Mouse (Mus musculus) lung, embryonic 15.5 days (tissue): ENCODE data around the gene Marcksl1. TPM values are rescaled to one million over a fixed set of nuclear protein-coding genes. Genes with fewer than 3 reads are reported as not detected.

Source experiments
- ATAC-seq: fragments of 200-750 bp; cut with Nextera tagmentation; 2 replicates; pipeline ENCODE4 v1.8.0; 2017; ENCODE audit warnings: moderate number of reproducible peaks, borderline replicate concordance; ENCODE audit not compliant: low FRiP score, low TSS enrichment; ENCODE audit errors: extremely low read depth
- H3K27ac ChIP-seq: fragments of 300-500 bp; sonication (generic); 2 replicates; pipeline ENCODE4 v1.5.1; 2015; ENCODE audit warnings: moderate library complexity, mild to moderate bottlenecking, inconsistent platforms
- H3K27me3 ChIP-seq: fragments of 300-500 bp; sonication (generic); 2 replicates; pipeline ENCODE4 v1.6.1; 2015; ENCODE audit warnings: inconsistent platforms
- H3K36me3 ChIP-seq: fragments of 300-500 bp; sonication (generic); 2 replicates; pipeline ENCODE4 v1.6.1; 2015; ENCODE audit warnings: inconsistent platforms
- H3K4me1 ChIP-seq: fragments of 300-500 bp; sonication (generic); 2 replicates; pipeline ENCODE4 v1.6.1; 2015; ENCODE audit warnings: inconsistent platforms
- H3K4me2 ChIP-seq: fragments of 300-500 bp; sonication (generic); 2 replicates; pipeline ENCODE4 v1.6.1; 2015; ENCODE audit warnings: inconsistent platforms, mild to moderate bottlenecking, moderate library complexity
- H3K4me3 ChIP-seq: fragments of 300-500 bp; sonication (generic); 2 replicates; pipeline ENCODE4 v1.5.1; 2015; ENCODE audit warnings: mild to moderate bottlenecking, inconsistent platforms
- H3K9ac ChIP-seq: fragments of 300-500 bp; sonication (generic); 2 replicates; pipeline ENCODE4 v1.6.1; 2015; ENCODE audit warnings: inconsistent platforms
- H3K9me3 ChIP-seq: fragments of 300-500 bp; sonication (generic); 2 replicates; pipeline ENCODE4 v1.6.1; 2016; ENCODE audit warnings: inconsistent platforms
- WGBS: fragments of 180-500 bp; shearing (Covaris S2); methylation state at CpG from one replicate; pipeline ENCODE4 v1.1.7; 2015; 5-methylcytosine and 5-hydroxymethylcytosine counted together
- polyA plus RNA-seq: library from polyadenylated mRNA; unstranded; fragments of >200 nt; fragmentation: Nextera tagmentation; extraction: Ambion mirVana; gene quantifications from 2 replicates; pipeline ENCODE4 v1.2.1, GENCODE M21; 2015

Gene Marcksl1
- 748 and 767 TPM in 2 replicates for polyA plus RNA-seq

- Histone ChIP-seq H3K27ac (peak within 1 kb of the TSS; percentile 95), H3K4me1 (peaks cover 60% of the 10 kb centered on the region), H3K4me2 (peak within 1 kb of the TSS; percentile 80), H3K4me3 (peak within 1 kb of the TSS; percentile 95), H3K36me3 (peaks cover 25% of the 10 kb centered on the region), H3K27me3 (no peaks in the 10 kb centered on the region), H3K9ac (peak within 1 kb of the TSS; percentile 99), H3K9me3 (no peaks in the 10 kb centered on the region)
- 4% methylated on average over 47 of the region's 47 CpGs for WGBS
- ATAC-seq, result peak; percentile 92
Observed at GRCm38 (mm10) chr4:129513086-129513767, at the start of gene Marcksl1. Gene Marcksl1, plus strand, starts transcription at chr4:129513581.

GRCm38 (mm10) chr4:129464286-129464815, 49.0 kb upstream of the Marcksl1 start:
- no peak overlapping the region for H3K27ac ChIP-seq
- H3K4me2 ChIP-seq, result no peak overlapping the region
- peaks cover 44% of the 10 kb centered on the region for H3K36me3 ChIP-seq
- H3K27me3 ChIP-seq, result no peaks in the 10 kb centered on the region
- WGBS, result 82% methylated on average over 4 of the region's 4 CpGs
- no peaks in the 10 kb centered on the region for H3K9me3 ChIP-seq
- no peak for ATAC-seq
- H3K9ac ChIP-seq, result no peak overlapping the region
- no peak overlapping the region for H3K4me3 ChIP-seq
- peaks cover 10% of the 10 kb centered on the region for H3K4me1 ChIP-seq

- H3K9ac ChIP-seq, result no peak overlapping the region
- H3K4me3 ChIP-seq, result no peak overlapping the region
- no peak for ATAC-seq
- H3K4me1 ChIP-seq, result no peaks in the 10 kb centered on the region
- H3K27me3 ChIP-seq, result no peaks in the 10 kb centered on the region
- no peak overlapping the region for H3K4me2 ChIP-seq
- H3K27ac ChIP-seq, result no peak overlapping the region
- no peaks in the 10 kb centered on the region for H3K9me3 ChIP-seq
- H3K36me3 ChIP-seq, result peaks cover 65% of the 10 kb centered on the region
- WGBS, result 87% methylated on average over 11 of the region's 11 CpGs
Observed at GRCm38 (mm10) chr4:129476047-129476446, 37.3 kb upstream of the Marcksl1 start.

GRCm38 (mm10) chr4:129479863-129480262, 33.5 kb upstream of the Marcksl1 start:
- Histone ChIP-seq H3K27me3 (no peaks in the 10 kb centered on the region), H3K9ac (no peak overlapping the region), H3K4me2 (no peak overlapping the region), H3K36me3 (peaks cover 57% of the 10 kb centered on the region), H3K4me1 (no peaks in the 10 kb centered on the region), H3K27ac (no peak overlapping the region), H3K4me3 (no peak overlapping the region), H3K9me3 (no peaks in the 10 kb centered on the region)
- 84% methylated on average over 3 of the region's 3 CpGs for WGBS
- ATAC-seq, result no peak

GRCm38 (mm10) chr4:129481090-129481489, 32.3 kb upstream of the Marcksl1 start:
- Histone ChIP-seq H3K27me3 (no peaks in the 10 kb centered on the region), H3K4me2 (no peak overlapping the region), H3K4me3 (no peak overlapping the region), H3K36me3 (peaks cover 59% of the 10 kb centered on the region), H3K4me1 (no peaks in the 10 kb centered on the region), H3K9ac (no peak overlapping the region), H3K27ac (no peak overlapping the region), H3K9me3 (no peaks in the 10 kb centered on the region)
- ATAC-seq, result no peak
- 77% methylated on average over 1 of the region's 1 CpGs for WGBS

GRCm38 (mm10) chr4:129490972-129491880, 22.2 kb upstream of the Marcksl1 start, which contains the start of the genes Tssk3 and Fam229a:
Gene Tssk3, minus strand, starts transcription at chr4:129491022.
Gene Fam229a, plus strand, starts transcription at chr4:129491190.
- peak; percentile 29; the same call in 1 of the 2 replicates for ATAC-seq
- WGBS, result 6% methylated on average over 70 of the region's 70 CpGs
- peak within 1 kb of the TSS; percentile 65 for H3K4me2 ChIP-seq
- no peaks in the 10 kb centered on the region for H3K9me3 ChIP-seq
- H3K27ac ChIP-seq, result no peak within 1 kb of the TSS
- H3K27me3 ChIP-seq, result peaks cover 26% of the 10 kb centered on the region
- H3K9ac ChIP-seq, result peak within 1 kb of the TSS; percentile 5
- peak within 1 kb of the TSS; percentile 36 for H3K4me3 ChIP-seq
- peaks cover 19% of the 10 kb centered on the region for H3K4me1 ChIP-seq
- H3K36me3 ChIP-seq, result peaks cover 21% of the 10 kb centered on the region

- Histone ChIP-seq H3K4me3 (no peak overlapping the region), H3K36me3 (no peaks in the 10 kb centered on the region), H3K4me2 (no peak overlapping the region), H3K4me1 (peaks cover 30% of the 10 kb centered on the region), H3K9ac (no peak overlapping the region), H3K27ac (no peak overlapping the region), H3K9me3 (no peaks in the 10 kb centered on the region), H3K27me3 (peaks cover 26% of the 10 kb centered on the region)
- 70% methylated on average over 7 of the region's 7 CpGs for whole genome bisulfite sequencing
- no peak for ATAC-seq
Observed at GRCm38 (mm10) chr4:129494681-129495080, 18.7 kb upstream of the Marcksl1 start.

- ATAC-seq, result no peak
- H3K9ac ChIP-seq, result no peak overlapping the region
- H3K4me1 ChIP-seq, result peaks cover 36% of the 10 kb centered on the region
- 30% methylated on average over 16 of the region's 16 CpGs for WGBS
- 0 out of 2 replicates have a peak overlapping the region, but pooled peaks have one; percentile 15 for H3K4me2 ChIP-seq
- H3K36me3 ChIP-seq, result no peaks in the 10 kb centered on the region
- no peaks in the 10 kb centered on the region for H3K9me3 ChIP-seq
- H3K27ac ChIP-seq, result peak overlapping the region; percentile 80
- no peak overlapping the region for H3K4me3 ChIP-seq
- H3K27me3 ChIP-seq, result peaks cover 21% of the 10 kb centered on the region
Observed at GRCm38 (mm10) chr4:129495672-129496562, 17.5 kb upstream of the Marcksl1 start.

- H3K4me2 ChIP-seq, result peak overlapping the region; percentile 19; the same call in 1 of the 2 replicates
- no peaks in the 10 kb centered on the region for H3K36me3 ChIP-seq
- WGBS, result 23% methylated on average over 6 of the region's 6 CpGs
- H3K27ac ChIP-seq, result peak overlapping the region; percentile 80
- H3K4me3 ChIP-seq, result no peak overlapping the region
- ATAC-seq, result no peak
- peaks cover 14% of the 10 kb centered on the region for H3K27me3 ChIP-seq
- H3K4me1 ChIP-seq, result peaks cover 32% of the 10 kb centered on the region
- no peak overlapping the region for H3K9ac ChIP-seq
- no peaks in the 10 kb centered on the region for H3K9me3 ChIP-seq
Observed at GRCm38 (mm10) chr4:129496631-129497030, 16.8 kb upstream of the Marcksl1 start.

GRCm38 (mm10) chr4:129498941-129499340, 14.4 kb upstream of the Marcksl1 start:
- H3K27ac ChIP-seq, result no peak overlapping the region
- no peak overlapping the region for H3K9ac ChIP-seq
- H3K9me3 ChIP-seq, result no peaks in the 10 kb centered on the region
- whole genome bisulfite sequencing, result 51% methylated on average over 3 of the region's 3 CpGs
- H3K4me3 ChIP-seq, result no peak overlapping the region
- no peaks in the 10 kb centered on the region for H3K36me3 ChIP-seq
- ATAC-seq, result no peak
- peaks cover 46% of the 10 kb centered on the region for H3K4me1 ChIP-seq
- no peaks in the 10 kb centered on the region for H3K27me3 ChIP-seq
- no peak overlapping the region for H3K4me2 ChIP-seq

- peak overlapping the region; percentile 63 for H3K4me3 ChIP-seq
- peak overlapping the region; percentile 94 for H3K27ac ChIP-seq
- H3K4me2 ChIP-seq, result peak overlapping the region; percentile 78
- H3K27me3 ChIP-seq, result no peaks in the 10 kb centered on the region
- WGBS, result 79% methylated on average over 8 of the region's 8 CpGs
- no peaks in the 10 kb centered on the region for H3K36me3 ChIP-seq
- H3K9me3 ChIP-seq, result no peaks in the 10 kb centered on the region
- H3K9ac ChIP-seq, result no peak overlapping the region
- no peak for ATAC-seq
- H3K4me1 ChIP-seq, result peaks cover 46% of the 10 kb centered on the region
Observed at GRCm38 (mm10) chr4:129500017-129500416, 13.4 kb upstream of the Marcksl1 start.
